Mouse (Mus musculus) small intestine, adult 2 months (tissue): ENCODE data around the gene Pawr. TPM values are rescaled to one million over a fixed set of nuclear protein-coding genes. Genes with fewer than 3 reads are reported as not detected.

Experiments used
- H3K27ac ChIP-seq: fragments of 200-500 bp; 2 replicates; pipeline ENCODE4 v1.5.1; 2012; ENCODE audit warnings: low read depth, low read length, control low read depth, inconsistent platforms; ENCODE audit not compliant: insufficient read depth
- H3K27me3 ChIP-seq: fragments of 200-500 bp; 2 replicates; pipeline ENCODE4 v1.6.1; 2012; ENCODE audit warnings: mild to moderate bottlenecking, moderate library complexity, low read length, inconsistent platforms; ENCODE audit not compliant: control insufficient read depth, insufficient read depth
- H3K36me3 ChIP-seq: fragments of 200-500 bp; 2 replicates; pipeline ENCODE4 v1.6.1; 2012; ENCODE audit warnings: mild to moderate bottlenecking, low read length, control low read depth, inconsistent platforms; ENCODE audit not compliant: control insufficient read depth, insufficient read depth
- H3K4me1 ChIP-seq: fragments of 200-500 bp; 2 replicates; pipeline ENCODE4 v1.6.1; 2012; ENCODE audit warnings: low read length, inconsistent platforms, mixed read lengths; ENCODE audit not compliant: control insufficient read depth, insufficient read depth, insufficient read length
- H3K4me3 ChIP-seq: fragments of 200-500 bp; 2 replicates; pipeline ENCODE4 v1.5.1; 2012; ENCODE audit warnings: low read depth, mild to moderate bottlenecking, control low read depth, inconsistent platforms, low read length, moderate library complexity
- CTCF ChIP-seq: fragments of 200-500 bp; IDR thresholded peaks from 2 replicates; pipeline ENCODE4 v1.5.1; 2012; ENCODE audit warnings: low read depth, mild to moderate bottlenecking, control low read depth, inconsistent platforms, low read length, moderate library complexity, mixed read lengths; ENCODE audit not compliant: insufficient replicate concordance, insufficient read length; ENCODE audit errors: extremely low read depth
- POLR2A ChIP-seq: fragments of 200-500 bp; IDR thresholded peaks from 2 replicates; pipeline ENCODE4 v1.6.1; 2012; ENCODE audit warnings: low read depth, mild to moderate bottlenecking, control low read depth, inconsistent platforms, low read length, moderate library complexity
- WGBS: fragments of 180-500 bp; shearing (Covaris S2); methylation state at CpG from one replicate; pipeline ENCODE4 v1.1.7; 2018; 5-methylcytosine and 5-hydroxymethylcytosine counted together
- polyA plus RNA-seq: library from polyadenylated mRNA; depleted of rRNA; stranded (reverse); fragments of >200 nt; gene quantifications from 2 replicates; pipeline ENCODE4 v1.2.3, GENCODE M21; 2012

Gene Pawr
- polyA plus RNA-seq, 1 experiment: 31.8 TPM

DNA sequence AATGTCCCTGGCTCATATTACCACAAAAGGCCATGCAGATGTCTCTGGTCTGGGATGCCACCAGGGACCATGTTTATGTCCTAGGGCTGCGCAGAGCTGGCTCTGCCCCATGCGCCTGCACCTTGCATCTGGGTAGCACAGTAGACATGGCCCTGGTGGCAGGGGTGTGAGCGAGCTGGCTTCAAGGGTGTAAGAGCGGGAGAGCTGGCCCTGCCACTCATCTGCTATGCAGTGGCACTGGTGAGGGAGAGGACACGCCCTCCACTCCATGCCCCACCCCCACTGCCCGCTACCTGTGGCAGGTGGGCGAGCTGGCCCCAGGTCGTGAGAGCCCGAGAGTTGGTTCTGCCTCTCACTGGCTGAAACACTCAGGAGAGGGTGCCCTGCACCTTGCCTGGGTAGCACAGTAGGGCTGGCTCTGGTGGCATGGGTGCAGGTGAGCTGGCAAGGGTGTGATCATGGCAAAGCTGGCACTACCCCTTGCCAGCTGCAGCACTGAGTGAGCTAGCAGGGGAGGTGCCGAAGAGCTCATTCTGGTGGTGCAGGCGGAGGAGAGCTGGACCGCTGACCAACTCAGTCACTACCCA, 24.8 kb downstream of the Pawr start:
- Histone ChIP-seq H3K4me3 (no peak overlapping the region), H3K27ac (no peak overlapping the region), H3K36me3 (peaks cover 3% of the 10 kb centered on the region), H3K27me3 (no peaks in the 10 kb centered on the region), H3K4me1 (peaks cover 12% of the 10 kb centered on the region)
- TF ChIP-seq CTCF: no peak
- no peak for TF ChIP-seq POLR2A
- WGBS: 94% methylated on average over 12 of the region's 12 CpGs

DNA sequence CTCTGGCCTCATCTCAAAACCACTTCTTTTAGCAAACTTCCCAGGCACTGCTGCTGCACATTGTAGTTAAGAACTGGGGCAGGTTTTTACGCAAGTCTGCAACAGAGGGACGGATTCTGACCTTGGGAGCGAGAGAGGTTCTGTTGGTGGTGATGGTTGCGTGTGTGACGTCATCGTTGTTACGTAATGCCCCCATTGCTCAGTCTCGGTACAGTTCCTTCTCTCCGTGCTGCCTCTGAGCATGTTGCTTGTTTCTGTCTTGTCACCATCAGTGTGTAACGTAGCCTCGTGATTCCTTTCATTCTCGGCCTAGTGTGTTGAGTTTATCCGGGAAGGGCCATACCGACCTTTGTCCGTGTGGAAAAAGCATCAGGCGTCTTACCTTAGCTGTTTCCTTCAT, 28.1 kb downstream of the Pawr start:
- peak overlapping the region; percentile 36; the same call in 1 of the 2 replicates for H3K27ac ChIP-seq
- WGBS: 37% methylated on average over 16 of the region's 16 CpGs

DNA sequence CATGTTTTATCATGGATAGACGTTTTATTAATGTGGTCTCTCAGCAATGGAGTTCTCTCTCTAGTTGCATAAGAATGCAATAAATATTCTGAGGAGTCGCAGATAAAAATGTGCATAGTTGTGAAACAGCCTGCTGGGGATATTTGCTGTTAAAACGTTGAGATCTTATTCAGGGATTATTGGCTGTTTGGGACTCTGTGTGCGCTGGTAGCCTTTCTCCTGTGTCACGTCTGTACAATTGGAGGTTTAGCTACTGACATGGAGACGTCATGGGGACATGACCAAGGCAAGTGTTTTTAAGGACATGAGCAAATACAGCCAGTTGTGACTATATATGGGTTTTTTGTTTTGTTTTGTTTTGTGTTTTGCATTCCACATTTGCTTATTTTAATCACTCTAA, 28.9 kb downstream of the Pawr start:
- TF ChIP-seq POLR2A (no peak), CTCF (no peak)

More for the DNA sequence above, 28.1 kb downstream of the Pawr start:
- peaks cover 5% of the 10 kb centered on the region for H3K36me3 ChIP-seq
- H3K4me3 ChIP-seq: no peak overlapping the region
- H3K27me3 ChIP-seq: no peaks in the 10 kb centered on the region
- no peak for TF ChIP-seq CTCF
- no peak for TF ChIP-seq POLR2A
- H3K4me1 ChIP-seq: peaks cover 15% of the 10 kb centered on the region

DNA sequence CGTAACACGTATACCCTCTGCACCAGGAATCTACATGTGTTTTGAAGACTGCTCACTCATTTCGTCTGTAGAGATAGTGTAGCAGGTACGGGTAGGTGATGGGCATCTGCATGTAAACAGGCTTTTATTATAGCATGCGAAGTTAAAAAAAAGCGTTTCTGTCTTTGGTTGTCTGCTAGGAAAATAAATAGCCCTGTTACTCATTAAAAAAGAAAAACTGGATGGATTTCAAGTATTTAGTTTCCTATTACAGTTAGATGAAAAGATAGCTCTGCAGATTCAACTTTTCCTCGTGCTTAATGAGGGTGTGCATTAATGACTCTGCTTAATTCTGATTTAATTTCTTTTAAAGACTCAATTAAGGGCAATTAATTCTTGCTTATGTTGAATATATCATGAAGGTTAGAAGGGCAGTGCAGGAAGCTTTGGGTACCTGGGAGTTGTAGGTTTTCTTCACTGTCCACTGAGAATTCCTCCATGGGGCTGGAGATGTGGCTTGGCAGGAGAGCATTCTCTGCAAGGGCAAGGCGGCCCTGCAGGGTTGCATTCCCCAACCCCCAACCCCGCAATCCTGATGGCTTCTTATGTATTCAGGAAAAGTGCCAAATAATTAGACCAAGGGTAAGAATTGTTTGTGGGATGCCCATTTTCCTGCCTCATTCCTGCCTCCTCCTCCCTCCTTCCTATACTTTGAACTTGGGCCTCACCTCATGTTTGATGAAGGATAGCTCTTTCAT, 29.7 kb downstream of the Pawr start:
- Histone ChIP-seq H3K4me1 (peaks cover 13% of the 10 kb centered on the region; the same call in 1 of the 2 replicates), H3K36me3 (peaks cover 5% of the 10 kb centered on the region), H3K4me3 (no peak overlapping the region), H3K27ac (0 out of 2 replicates have a peak overlapping the region, but pooled peaks have one; percentile 12), H3K27me3 (no peaks in the 10 kb centered on the region)
- WGBS: 21% methylated on average over 9 of the region's 9 CpGs
- TF ChIP-seq CTCF: no peak
- no peak for TF ChIP-seq POLR2A

More for the DNA sequence above, 28.9 kb downstream of the Pawr start:
- H3K27ac ChIP-seq: no peak overlapping the region
- peaks cover 5% of the 10 kb centered on the region for H3K36me3 ChIP-seq
- WGBS: 46% methylated on average over 6 of the region's 6 CpGs
- no peak overlapping the region for H3K4me3 ChIP-seq
- no peaks in the 10 kb centered on the region for H3K27me3 ChIP-seq
- peaks cover 15% of the 10 kb centered on the region for H3K4me1 ChIP-seq

DNA sequence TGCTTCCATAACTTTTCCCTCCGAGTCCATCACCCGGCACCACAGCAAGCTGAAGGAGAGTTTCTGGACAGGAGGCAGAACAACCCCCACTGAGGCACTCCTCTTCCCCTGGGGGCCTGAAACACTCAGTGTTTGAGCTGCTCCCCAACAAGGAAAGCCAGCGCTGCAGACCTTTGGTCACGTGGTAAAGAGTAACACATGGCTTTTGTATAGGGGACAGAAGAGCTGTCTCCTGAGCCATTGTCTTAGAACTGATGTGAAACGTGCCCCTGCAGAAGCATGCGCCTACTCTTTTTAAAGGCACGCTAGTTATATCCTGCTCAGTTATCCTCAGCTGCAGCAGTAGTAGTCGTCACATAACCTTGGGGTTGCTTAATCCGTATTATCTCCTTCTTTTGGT, 32.0 kb downstream of the Pawr start:
- TF ChIP-seq POLR2A: no peak
- no peak for TF ChIP-seq CTCF
- WGBS: 80% methylated on average over 9 of the region's 9 CpGs
- H3K27ac ChIP-seq: no peak overlapping the region

DNA sequence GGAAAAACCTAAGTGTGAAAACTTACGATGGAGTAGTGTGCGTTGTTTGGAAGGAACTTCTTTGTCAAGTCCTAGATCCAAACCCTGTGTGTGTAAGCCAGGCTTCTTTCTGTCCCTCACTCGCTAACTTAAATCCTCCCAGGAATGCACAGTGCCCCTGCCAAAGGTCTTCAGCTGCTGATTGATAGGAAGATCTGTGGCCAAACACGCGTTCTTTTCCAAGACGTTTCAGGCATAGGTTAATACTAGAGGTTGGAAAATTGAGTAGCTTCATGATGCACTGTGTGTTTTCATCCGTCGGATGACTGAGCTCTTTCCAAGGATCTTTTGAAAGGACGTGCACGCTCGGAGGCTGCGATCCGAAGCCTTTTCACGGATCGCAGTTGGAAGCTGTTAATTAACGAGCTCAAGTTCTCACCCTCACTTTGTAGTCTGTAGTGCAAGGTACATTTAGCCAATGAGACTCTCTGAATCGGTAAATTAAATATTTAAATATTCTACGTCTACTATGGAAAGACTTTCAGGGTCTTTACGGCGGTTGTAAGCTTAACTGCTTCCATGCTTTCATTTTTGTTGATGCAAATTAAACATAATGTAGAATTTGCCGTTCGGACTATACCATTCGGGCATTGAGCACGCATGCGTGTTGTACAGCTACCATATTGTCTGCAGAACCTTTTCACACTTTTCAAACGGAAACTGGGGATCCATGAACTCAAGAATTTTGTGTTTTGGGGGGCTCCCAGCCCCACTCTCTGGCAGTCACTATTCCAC, 33.2 kb downstream of the Pawr start:
- no peak overlapping the region for H3K4me3 ChIP-seq
- H3K27me3 ChIP-seq: no peaks in the 10 kb centered on the region
- H3K27ac ChIP-seq: no peak overlapping the region
- 96% methylated on average over 26 of the region's 26 CpGs for WGBS
- peaks cover 3% of the 10 kb centered on the region; the same call in 1 of the 2 replicates for H3K36me3 ChIP-seq
- no peak for TF ChIP-seq CTCF
- TF ChIP-seq POLR2A: no peak
- H3K4me1 ChIP-seq: peaks cover 21% of the 10 kb centered on the region

More for the DNA sequence above, 32.0 kb downstream of the Pawr start:
- H3K27me3 ChIP-seq: no peaks in the 10 kb centered on the region
- H3K36me3 ChIP-seq: peaks cover 2% of the 10 kb centered on the region; the same call in 1 of the 2 replicates
- no peak overlapping the region for H3K4me3 ChIP-seq
- peaks cover 20% of the 10 kb centered on the region for H3K4me1 ChIP-seq
